Mouse (Mus musculus) retina, embryonic 14.5 days (tissue): ENCODE measurements around the gene Ankrd63.
A peak's percentile ranks its signal among the peaks of the same experiment; 100 is the strongest.
"Not testable (repeated sequence)": the region's sequence is repeated elsewhere in the genome, so short reads cannot be mapped to it uniquely, and the experiment has no call there.

ENCODE experiments used
- DNase-seq: peaks from one replicate; pipeline ENCODE4 v3.0.0-alpha.2; 2015; ENCODE audit warnings: low spot score

The Ankrd63 gene

DNA sequence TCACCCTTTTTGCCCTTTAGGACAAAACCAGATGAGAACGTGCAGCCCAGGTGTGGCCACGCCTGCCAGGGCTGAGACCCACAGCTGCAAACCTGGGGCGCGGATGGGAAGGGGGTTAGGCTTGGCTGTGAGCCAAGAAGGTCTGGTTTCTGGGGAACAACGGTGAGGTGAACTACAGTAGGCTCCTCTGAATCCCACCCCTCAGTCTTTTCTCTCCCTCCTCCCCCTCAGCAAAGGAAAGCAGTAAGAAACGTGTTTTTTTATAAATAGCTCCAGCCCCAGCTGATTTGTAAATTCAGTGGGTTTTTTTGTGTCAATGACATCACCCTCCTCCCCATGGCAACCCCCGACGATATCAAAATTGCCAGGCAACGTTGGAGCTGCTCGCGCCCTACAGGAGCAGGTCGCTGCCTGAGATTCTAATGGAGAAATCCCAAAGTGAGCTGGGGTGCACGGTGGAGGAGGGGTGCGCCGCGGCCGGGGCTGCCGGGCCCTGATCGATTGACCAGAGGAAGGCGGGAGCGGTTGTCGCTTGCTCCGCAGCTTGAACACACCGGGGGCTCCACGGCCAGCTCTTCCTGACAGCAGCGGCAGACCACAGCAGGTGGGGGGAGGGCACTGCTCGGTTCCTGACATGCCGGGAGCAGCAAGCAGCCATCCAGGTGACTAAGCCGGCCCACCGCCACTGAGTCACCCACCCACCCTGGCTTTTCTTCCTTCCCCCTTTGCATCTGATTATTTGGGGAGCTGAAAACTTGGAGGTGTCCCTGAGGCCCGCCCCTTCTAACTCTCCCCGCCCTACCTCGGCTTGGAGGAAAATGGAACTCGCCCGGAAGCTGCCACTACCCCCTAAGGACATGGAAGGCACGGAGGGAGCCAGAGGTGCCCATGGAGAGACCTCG is 40.6 kb downstream of the Ankrd63 start, which contains the start of gene Pak6:
Pak6 (plus strand) TSS at position 402 of the 902 bp plus-strand sequence.
- DNase-seq, result peak; percentile 42

DNA sequence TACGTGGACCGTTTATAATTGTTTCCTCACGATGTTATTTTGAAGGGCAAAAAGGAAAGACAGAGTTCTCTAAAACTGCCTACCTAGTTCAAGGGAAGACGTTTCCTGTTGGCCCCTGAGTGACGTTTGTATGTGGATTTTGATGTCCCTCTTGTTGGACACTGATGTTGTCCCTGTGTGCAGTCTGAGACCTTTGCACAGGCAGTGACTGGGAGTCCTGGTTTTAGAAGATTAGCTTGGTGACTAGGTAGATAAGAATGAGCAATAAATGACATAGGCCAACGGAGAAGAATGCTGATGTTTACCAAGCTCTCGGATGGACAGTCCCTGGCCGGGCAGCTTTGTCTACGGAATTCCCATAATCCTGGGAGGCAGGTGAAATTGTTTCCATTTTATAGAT is 41.9 kb downstream of the Ankrd63 start:
- DNase-seq, result no peak

DNA sequence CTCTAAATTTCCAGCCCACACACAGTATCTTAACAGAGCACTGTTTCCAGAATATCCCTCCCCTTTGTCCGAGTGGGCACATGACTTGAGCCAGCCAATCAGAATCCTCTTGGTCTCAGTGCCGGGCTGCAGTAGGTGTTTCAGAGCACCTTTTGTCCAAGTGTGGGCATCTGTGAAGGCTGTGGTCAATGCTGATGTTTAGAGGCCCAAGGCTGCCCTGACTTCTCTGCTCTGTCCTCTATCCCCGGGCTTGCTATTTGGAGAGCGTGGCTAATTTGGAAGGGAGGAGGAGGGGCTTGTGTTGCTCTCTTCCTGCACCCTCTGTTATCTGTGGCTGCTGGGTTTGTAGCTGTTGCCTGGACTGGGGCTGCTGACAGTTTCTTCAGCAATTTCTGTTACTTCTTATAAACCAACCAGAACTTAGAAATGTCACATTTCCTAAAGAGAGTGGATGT is 43.7 kb downstream of the Ankrd63 start:
- peak; percentile 66 for DNase-seq

GRCm38 (mm10) chr2:118659493-118659892 is 44.3 kb downstream of the Ankrd63 start:
- DNase-seq, result no peak

- no peak for DNase-seq
These were observed 44.7 kb downstream of the Ankrd63 start for GRCm38 (mm10) chr2:118659077-118659476.

DNA sequence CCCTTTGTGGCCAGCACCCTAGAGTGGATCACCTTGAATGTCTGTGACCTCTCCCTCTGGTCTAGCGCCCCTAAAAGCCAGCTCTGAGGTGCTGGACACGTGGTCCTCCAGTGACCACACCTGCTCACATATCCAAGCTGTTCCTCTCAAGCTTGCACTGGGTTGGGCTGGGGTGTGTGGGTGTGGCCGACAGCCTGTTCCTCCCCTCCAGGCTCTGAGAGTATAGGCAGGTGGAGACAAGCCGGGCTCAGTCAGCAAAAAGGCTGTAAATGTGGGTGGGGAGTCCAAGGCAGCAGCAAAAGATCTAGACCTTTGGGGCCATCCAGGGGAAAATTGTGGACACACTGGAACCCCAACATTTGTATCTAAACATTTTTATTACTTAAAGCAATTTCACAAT is 45.3 kb downstream of the Ankrd63 start:
- no peak for DNase-seq

- no peak for DNase-seq
These were observed 47.0 kb downstream of the Ankrd63 start for GRCm38 (mm10) chr2:118656688-118657281.

DNA sequence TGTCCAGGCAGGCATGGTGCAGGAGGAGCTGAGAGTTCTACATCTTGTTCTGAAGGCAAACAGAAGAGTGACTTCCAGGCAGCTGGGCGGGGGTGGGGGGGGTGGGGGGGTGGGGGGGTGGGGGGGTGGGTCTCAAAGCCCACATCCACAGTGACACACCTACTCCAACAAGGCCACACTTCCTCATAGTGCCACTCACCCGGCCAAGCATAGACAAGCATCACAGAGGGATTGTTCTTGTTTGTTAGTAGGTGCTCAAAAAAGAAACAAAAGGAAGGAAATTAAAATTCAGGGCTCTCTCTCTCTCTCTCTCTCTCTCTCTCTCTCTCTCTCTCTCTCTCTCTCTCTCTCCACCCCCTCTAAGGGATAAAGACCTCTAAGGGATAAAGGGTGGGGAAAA is 53.1 kb downstream of the Ankrd63 start:
- DNase-seq, result not testable (repeated sequence)
